Comparison of ENCODE assay signal across 8 mouse cellular contexts in the genomic region with DNA sequence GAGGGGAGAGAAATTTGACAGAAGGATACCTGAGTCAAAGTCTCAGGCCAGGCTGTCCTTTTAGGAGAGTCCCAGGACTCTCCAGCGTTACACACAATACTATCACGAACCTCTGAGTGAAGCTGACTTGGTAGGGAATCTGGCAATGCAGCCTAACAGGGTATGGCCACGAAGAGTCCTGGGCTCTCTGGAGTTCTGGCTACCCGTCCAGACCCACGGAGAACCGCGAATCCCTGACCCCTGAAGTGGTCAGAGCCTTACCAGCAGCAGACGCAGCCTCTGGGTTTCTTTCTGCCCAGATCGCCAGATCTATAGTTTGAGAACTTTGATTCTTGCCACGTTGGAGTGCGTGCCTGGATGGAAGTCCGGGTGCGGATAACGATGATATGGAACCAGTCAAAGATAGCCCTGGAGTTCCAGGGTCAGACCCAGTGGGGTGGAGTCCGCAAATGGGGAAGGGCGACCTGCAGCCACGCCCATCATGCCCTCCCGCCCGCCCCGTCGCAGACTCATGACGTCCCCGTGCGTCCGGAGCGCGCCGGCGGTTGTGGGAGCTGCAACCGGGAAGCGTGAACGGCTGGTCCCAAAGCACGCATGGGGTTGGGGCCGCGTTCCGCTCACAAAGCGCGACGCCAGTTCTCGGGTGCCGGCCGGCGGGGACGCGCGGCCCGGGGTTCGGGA. TPM values are rescaled to one million over a fixed set of nuclear protein-coding genes. Genes with fewer than 3 reads are reported as not detected.
DNase-seq lines count a peak whose midpoint lies in the region; ATAC-seq lines count a peak whose summit lies in the region.

Gene Dhrs1, minus strand, starts transcription at position 511 of the 681 bp plus-strand sequence.
Gene Nop9, plus strand, starts transcription at position 514 of the 681 bp plus-strand sequence.

- peak; percentile 87 for ATAC-seq in megakaryocyte progenitor cell, adult 5-6 weeks (replicated peaks; ENCODE audit: poor library complexity)

- intact Hi-C loops in gastrocnemius, postnatal 14 days (cut with DNase I; ENCODE audit: low total_unique reads) = loop anchor here (10.0 kb wide), 1 partner anchor 251 kb away; the partner anchor contains the start of gene Carmil3
- intact Hi-C loops in left cerebral cortex, postnatal 10 days (cut with DNase I) = no loop called here

- peak; percentile 90 to 97 for DNase-seq in adrenal gland, adult (ENCODE audit: inconsistent age in 2 of 2, low spot score in 1 of 2)
- peak; percentile 88 for DNase-seq in embryo, embryonic 10.5 days (ENCODE audit: low spot score)
- DNase-seq in gastrocnemius, postnatal 14 days = peak; percentile 89
- peak; percentile 92 for DNase-seq in induced T-regulatory cell, adult 2 months (ENCODE audit: low read depth)
- DNase-seq in left cerebral cortex, postnatal 10 days (ENCODE audit: extremely low spot score in 1 of 2, low spot score in 2 of 2) = peak; percentile 77 to 93
- DNase-seq in right cerebral cortex, postnatal 10 days (ENCODE audit: low spot score in 2 of 2) = peak; percentile 90 to 92
- DNase-seq in urinary bladder, postnatal 14 days (ENCODE audit: low spot score) = peak; percentile 88

RNA-seq across cellular contexts. Expression of gene Dhrs1, which starts in this region (rescaled TPM):
- 10 to 100 TPM; 28.5 to 30.2 TPM for total RNA-seq in gastrocnemius, postnatal 14 days (2021)
- 10 to 100 TPM; 93.2 to 94.9 TPM for total RNA-seq in left cerebral cortex, postnatal 10 days (2021)
- 45.7 and 50.9 TPM in 2 replicates for total RNA-seq in megakaryocyte progenitor cell, adult 5-6 weeks (2015)
- 11.5 and 30.2 TPM in 2 replicates for total RNA-seq in megakaryocyte progenitor cell, adult 5-6 weeks (2017)

RNA-seq across cellular contexts. Expression of gene Nop9, which starts in this region (rescaled TPM):
- total RNA-seq in gastrocnemius, postnatal 14 days (2021) = 10 to 100 TPM; 12.1 to 13.9 TPM
- 10 to 100 TPM; 15.8 to 18.5 TPM for total RNA-seq in left cerebral cortex, postnatal 10 days (2021)
- total RNA-seq in megakaryocyte progenitor cell, adult 5-6 weeks (2015) = 25.6 and 26.5 TPM in 2 replicates
- total RNA-seq in megakaryocyte progenitor cell, adult 5-6 weeks (2017) = 27.8 and 32.2 TPM in 2 replicates

Comparison
In these comparisons a context has a peak if more than half of its experiments do, and no peak if none do; other contexts are left out.
1. Peak in every context shown above with its lines: DNase-seq and ATAC-seq.